ENCODE assay signal across 9 mouse cellular contexts in the genomic region with DNA sequence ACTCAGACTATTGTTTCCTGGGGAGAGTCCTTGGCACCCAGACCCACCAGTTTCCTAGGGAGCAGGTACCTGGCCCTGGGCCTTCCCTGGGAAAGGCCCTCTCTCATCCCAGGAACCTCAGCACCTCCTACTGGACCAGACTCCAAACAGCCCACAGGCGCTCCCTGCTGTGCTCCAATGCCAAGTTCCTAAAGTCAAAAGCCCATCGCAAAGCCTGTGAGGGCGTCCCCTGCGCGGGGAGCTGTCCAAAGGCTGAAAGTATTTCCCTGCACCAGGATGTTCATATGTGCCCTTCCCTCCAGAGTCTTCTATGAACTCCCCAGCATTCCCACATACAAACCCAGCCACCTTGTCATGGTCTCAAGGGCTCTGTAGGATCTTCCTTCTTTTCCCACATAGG. TPM values are rescaled to one million over a fixed set of nuclear protein-coding genes. Genes with fewer than 3 reads are reported as not detected.
DNase-seq lines count a peak whose midpoint lies in the region; ATAC-seq and TF ChIP-seq lines count a peak whose summit lies in the region.
"Had no signal": no experiment of that assay in that cellular context is flagged by ENCODE, and none has a peak within 500 bp of the region (broad histone marks: within the 10 kb centered on the region; RNA-seq: fewer than 3 reads in every experiment).

No protein-coding gene starts in this region.

- no peak overlapping the region for H3K27ac ChIP-seq in hindbrain, embryonic 11.5 days (ENCODE audit: low read depth, low read length)
- H3K27ac ChIP-seq in hindbrain, embryonic 16.5 days (ENCODE audit: low read depth, low read length) = no peak overlapping the region
- no peak overlapping the region for H3K27ac ChIP-seq in cerebellum, adult 2 months (ENCODE audit: insufficient read depth, low read length)
- no peak overlapping the region for H3K27ac ChIP-seq in layer of hippocampus, adult 2 months
- H3K27ac ChIP-seq: hindbrain, embryonic 15.5 days had no signal

- no peaks in the 10 kb centered on the region for H3K27me3 ChIP-seq in hindbrain, embryonic 11.5 days (ENCODE audit: control insufficient read depth, insufficient read depth, low read length)
- no peaks in the 10 kb centered on the region for H3K27me3 ChIP-seq in hindbrain, embryonic 16.5 days (replicated peaks; ENCODE audit: control insufficient read depth, insufficient read depth, low read length)
- peaks cover 15% of the 10 kb centered on the region for H3K27me3 ChIP-seq in Patski
- H3K27me3 ChIP-seq in cerebellum, adult 2 months (ENCODE audit: control insufficient read depth, insufficient read depth, low read length) = no peaks in the 10 kb centered on the region
- H3K27me3 ChIP-seq: hindbrain, embryonic 15.5 days had no signal

- POLR2A ChIA-PET in Patski (lab: Charles Lee) = no interaction called here

- peak; percentile 58 for DNase-seq in hindbrain, embryonic 11.5 days (ENCODE audit: low spot score)
- peak; percentile 31 for DNase-seq in Patski (ENCODE audit: low read depth, low spot score)
- DNase-seq in kidney, adult 9 months = peak; percentile 37
- DNase-seq in cerebellum, adult 2 months = no peak
- DNase-seq in left cerebral cortex, postnatal 36 days (ENCODE audit: low spot score in 2 of 2) = no peak
- DNase-seq in layer of hippocampus, adult 2 months (ENCODE audit: low spot score in 2 of 2) = no peak

- H3K9ac ChIP-seq in hindbrain, embryonic 11.5 days (ENCODE audit: low read depth, low read length) = no peak overlapping the region
- H3K9ac ChIP-seq in hindbrain, embryonic 16.5 days (ENCODE audit: low read depth, low read length) = no peak overlapping the region
- H3K9ac ChIP-seq: hindbrain, embryonic 15.5 days had no signal

- no peak for TF ChIP-seq CTCF in Patski (IDR thresholded peaks at IDR 0.05)
- no peak for TF ChIP-seq CTCF in cerebellum, adult 2 months (IDR thresholded peaks at IDR 0.05; ENCODE audit: borderline replicate concordance, insufficient read depth, low read depth, low read length)
- TF ChIP-seq CTCF in layer of hippocampus, adult 2 months (conservative IDR thresholded peaks at IDR 0.05) = no peak

- TF ChIP-seq POLR2A in cerebellum, adult 2 months (IDR thresholded peaks at IDR 0.05; ENCODE audit: borderline replicate concordance, insufficient read depth, low read length) = no peak

- intact Hi-C loops in left cerebral cortex, postnatal 36 days (cut with DNase I) = no loop called here

- CTCF ChIA-PET in Patski (lab: Charles Lee) = no interaction called here

- in situ Hi-C loops in Patski (cut with MboI; ENCODE audit: low pct_unique_long_range_greater_than_20kb) = no loop called here

- H3K4me2 ChIP-seq in hindbrain, embryonic 11.5 days (replicated peaks; ENCODE audit: low read depth, low read length) = no peak overlapping the region
- H3K4me2 ChIP-seq in hindbrain, embryonic 16.5 days (ENCODE audit: low read length) = no peak overlapping the region
- H3K4me2 ChIP-seq: hindbrain, embryonic 15.5 days had no signal

- H3K36me3 ChIP-seq in hindbrain, embryonic 11.5 days (ENCODE audit: control insufficient read depth, insufficient read depth, low read length) = no peaks in the 10 kb centered on the region
- H3K36me3 ChIP-seq in hindbrain, embryonic 16.5 days (ENCODE audit: control insufficient read depth, insufficient read depth, low read length) = no peaks in the 10 kb centered on the region
- H3K36me3 ChIP-seq: hindbrain, embryonic 15.5 days had no signal

- 6% methylated on average over 5 of the region's 5 CpGs for WGBS in hindbrain, embryonic 11.5 days
- 15% methylated on average over 5 of the region's 5 CpGs for WGBS in hindbrain, embryonic 16.5 days
- 29% methylated on average over 5 of the region's 5 CpGs for WGBS in cerebellum, adult 2 months

- no peaks in the 10 kb centered on the region for H3K9me3 ChIP-seq in hindbrain, embryonic 11.5 days (ENCODE audit: control insufficient read depth, low read length)
- H3K9me3 ChIP-seq in hindbrain, embryonic 16.5 days (ENCODE audit: control insufficient read depth, low read length) = no peaks in the 10 kb centered on the region
- H3K9me3 ChIP-seq: hindbrain, embryonic 15.5 days had no signal

- no peaks in the 10 kb centered on the region for H3K4me1 ChIP-seq in hindbrain, embryonic 11.5 days (replicated peaks; ENCODE audit: control insufficient read depth, insufficient read depth, low read length)
- no peaks in the 10 kb centered on the region for H3K4me1 ChIP-seq in hindbrain, embryonic 16.5 days (ENCODE audit: control insufficient read depth, insufficient read depth, low read depth, low read length)
- H3K4me1 ChIP-seq in cerebellum, adult 2 months (ENCODE audit: control insufficient read depth, insufficient read depth, low read length) = no peaks in the 10 kb centered on the region
- H3K4me1 ChIP-seq: hindbrain, embryonic 15.5 days had no signal

- no peak overlapping the region for H3K4me3 ChIP-seq in hindbrain, embryonic 11.5 days (ENCODE audit: low read depth, low read length)
- H3K4me3 ChIP-seq in hindbrain, embryonic 16.5 days (ENCODE audit: low read length) = no peak overlapping the region
- H3K4me3 ChIP-seq in cerebellum, adult 2 months (replicated peaks; ENCODE audit: insufficient read depth, low read depth, low read length) = no peak overlapping the region
- H3K4me3 ChIP-seq in layer of hippocampus, adult 2 months = no peak overlapping the region
- H3K4me3 ChIP-seq: hindbrain, embryonic 15.5 days had no signal

- no peak for ATAC-seq in hindbrain, embryonic 11.5 days (ENCODE audit: low FRiP score)
- no peak for ATAC-seq in hindbrain, embryonic 16.5 days
- ATAC-seq in Patski = peak; percentile 60
- ATAC-seq in megakaryocyte progenitor cell, adult 5-6 weeks (replicated peaks; ENCODE audit: poor library complexity) = peak; percentile 92

RNA-seq across cellular contexts. Expression of a gene that starts 37.8 kb away (rescaled TPM):
- 40.1 and 51.9 TPM in 2 replicates for polyA plus RNA-seq in hindbrain, embryonic 11.5 days (2014; fragmentation: Nextera tagmentation; extraction: Ambion mirVana)
- polyA plus RNA-seq in hindbrain, embryonic 16.5 days (2015; fragmentation: Nextera tagmentation; extraction: Ambion mirVana) = 19.8 and 28.7 TPM in 2 replicates
- polyA plus RNA-seq in Patski (2021) = 0.09 TPM
- 13.8 and 18.1 TPM in 2 replicates for total RNA-seq in megakaryocyte progenitor cell, adult 5-6 weeks (2015)
- total RNA-seq in megakaryocyte progenitor cell, adult 5-6 weeks (2017) = 2.1 and 4.1 TPM in 2 replicates
- 8.4 and 10.6 TPM in 2 replicates for polyA plus RNA-seq in cerebellum, adult 2 months (2012; rRNA removed)
- total RNA-seq in left cerebral cortex, postnatal 36 days (2021) = 10 to 100 TPM in 1 of 2 experiments, 1 to 10 TPM in 1; 8.4 to 15.4 TPM
- total RNA-seq in layer of hippocampus, adult 2 months (2021) = 1 to 10 TPM; 8.2 to 8.5 TPM

Comparison
In these comparisons a context has a peak if more than half of its experiments do, and no peak if none do; other contexts are left out.
1. ATAC-seq: peak in Patski (single experiment) and megakaryocyte progenitor cell, adult 5-6 weeks (single experiment); none in hindbrain, embryonic 11.5 days (single experiment) and hindbrain, embryonic 16.5 days (single experiment).
2. DNase-seq: peak in hindbrain, embryonic 11.5 days (single experiment), Patski (single experiment) and kidney, adult 9 months (single experiment); none in cerebellum, adult 2 months (0 of 2), left cerebral cortex, postnatal 36 days (0 of 2) and layer of hippocampus, adult 2 months (0 of 2).